Mouse (Mus musculus) layer of hippocampus, adult 8-10 months (tissue): ENCODE results near the gene Gm21973. TPM values are rescaled to one million over a fixed set of nuclear protein-coding genes. Genes with fewer than 3 reads are reported as not detected.

Source experiments
- DNase-seq, 2 experiments: peaks; one replicate each; pipeline ENCODE4 v3.0.0; 2022; ENCODE audit warnings: low spot score in 2 of 2
- total RNA-seq, 4 experiments: library from RNA; stranded (reverse); gene quantifications; 2 replicates each; pipeline ENCODE4 v1.2.4; 2022

Gene Gm21973
- total RNA-seq, 4 experiments from 2014 or later, result not detected

GRCm38 (mm10) chr15:10399795-10400194, 74.6 kb downstream of the Gm21973 start:
- DNase-seq, result no peak

GRCm38 (mm10) chr15:10400415-10400814, 75.2 kb downstream of the Gm21973 start:
- DNase-seq, result no peak

- DNase-seq, result no peak
Measured at GRCm38 (mm10) chr15:10409842-10410241, 84.7 kb downstream of the Gm21973 start.

GRCm38 (mm10) chr15:10410881-10411280, 85.7 kb downstream of the Gm21973 start:
- no peak for DNase-seq

- no peak for DNase-seq
Measured at GRCm38 (mm10) chr15:10413656-10414055, 88.5 kb downstream of the Gm21973 start.

- no peak for DNase-seq
Measured at GRCm38 (mm10) chr15:10421138-10421784, 96.1 kb downstream of the Gm21973 start.

- no peak for DNase-seq
Measured at GRCm38 (mm10) chr15:10421785-10422144, 96.6 kb downstream of the Gm21973 start.

Other genes starting within 250 kb of the Gm21973 start
- 1 to 10 TPM; 3.3 to 5.7 (median 5.2) TPM for gene Prlr, start 148.1 kb upstream of the Gm21973 start, total RNA-seq
- not detected for gene Agxt2, start 33.2 kb downstream of the Gm21973 start, total RNA-seq
- gene Dnajc21, start 145.1 kb downstream of the Gm21973 start, total RNA-seq, result 10 to 100 TPM; 21.6 to 29.3 (median 23.6) TPM
- gene Brix1, start 160.6 kb downstream of the Gm21973 start, total RNA-seq, result 10 to 100 TPM; 20.9 to 24.9 (median 22.1) TPM
- gene Rad1, start 160.6 kb downstream of the Gm21973 start, total RNA-seq, result 10 to 100 TPM; 12.4 to 16.1 (median 13.4) TPM
- not detected for gene Ttc23l, start 233.3 kb downstream of the Gm21973 start, total RNA-seq